Mouse (Mus musculus) splenic B cell, adult 2 months (primary cell): ENCODE results near the gene Olfr1436.
"Not testable (repeated sequence)": the region's sequence is repeated elsewhere in the genome, so short reads cannot be mapped to it uniquely, and the experiment has no call there.

Experiments
- DNase-seq: peaks from one replicate; pipeline ENCODE4 v3.0.0-alpha.2; 2011; ENCODE audit warnings: low read depth, low spot score
- H3K27me3 ChIP-seq: 2 replicates; pipeline ENCODE4 v1.6.1; 2012; ENCODE audit warnings: mild to moderate bottlenecking, low read length, moderate library complexity, mixed read lengths; ENCODE audit not compliant: control insufficient read depth, poor library complexity, insufficient read depth, severe bottlenecking
- H3K36me3 ChIP-seq: 2 replicates; pipeline ENCODE4 v1.6.1; 2012; ENCODE audit warnings: mild to moderate bottlenecking, low read length, moderate library complexity, mixed read lengths; ENCODE audit not compliant: control insufficient read depth, poor library complexity, insufficient read depth, severe bottlenecking

The Olfr1436 gene

DNA sequence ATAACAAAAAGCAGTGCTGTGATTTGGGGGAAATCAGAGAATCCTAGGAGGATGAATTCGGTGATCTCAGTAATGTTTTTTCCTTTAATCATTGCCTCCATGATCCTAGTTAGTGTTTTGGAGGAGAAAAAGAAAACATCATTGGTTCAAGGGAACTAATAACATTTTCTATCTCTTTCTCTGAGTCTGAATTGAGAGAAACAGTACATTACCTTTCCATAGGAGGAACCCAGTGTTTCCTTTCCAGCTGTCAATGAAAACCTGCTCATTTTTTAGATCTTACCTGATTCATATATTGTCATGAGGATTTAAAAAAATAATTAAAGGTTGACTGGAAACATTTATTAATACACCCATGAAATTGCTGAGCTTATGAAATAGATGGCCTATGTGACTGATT is at the start of gene Olfr1436:
Gene Olfr1436 (minus strand): TSS at position 101 of the 400 bp plus-strand sequence.
- H3K36me3 ChIP-seq, DNase-seq, H3K27me3 ChIP-seq: not testable (repeated sequence)

GRCm38 (mm10) chr19:12335810-12336209 is 36.9 kb upstream of the Olfr1436 start, which contains the start of gene Olfr1438-ps1:
Gene Olfr1438-ps1 (minus strand): TSS chr19:12335910.
- no peaks in the 10 kb centered on the region for H3K36me3 ChIP-seq
- DNase-seq: no peak
- no peaks in the 10 kb centered on the region for H3K27me3 ChIP-seq

GRCm38 (mm10) chr19:12325001-12325400 is 26.1 kb upstream of the Olfr1436 start, which contains the start of gene Olfr1437:
Gene Olfr1437 (minus strand): TSS chr19:12325101.
- H3K36me3 ChIP-seq: no peaks in the 10 kb centered on the region
- DNase-seq: no peak
- no peaks in the 10 kb centered on the region for H3K27me3 ChIP-seq

GRCm38 (mm10) chr19:12292979-12293378 is 6.0 kb downstream of the Olfr1436 start:
- Histone ChIP-seq H3K36me3 (no peaks in the 10 kb centered on the region), H3K27me3 (no peaks in the 10 kb centered on the region)
- DNase-seq: no peak

DNA sequence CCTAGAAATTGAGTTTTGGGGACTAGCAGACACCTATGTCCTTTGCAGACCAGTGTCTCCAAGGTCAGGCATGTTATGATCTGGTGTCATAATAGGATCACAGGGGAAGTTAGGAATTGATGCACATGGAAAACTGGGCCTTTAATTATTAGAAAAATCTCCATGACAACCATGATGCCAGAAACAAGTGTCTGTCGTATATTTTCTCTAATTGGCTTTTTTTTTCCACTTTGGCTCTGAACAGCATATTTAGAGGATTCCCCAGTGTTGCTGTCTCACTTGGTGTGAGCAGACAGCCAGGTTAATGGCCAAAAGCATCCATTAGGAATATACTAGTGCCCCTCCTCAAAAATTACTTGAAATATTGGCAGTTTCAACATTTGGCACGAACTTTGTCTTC is 19.4 kb downstream of the Olfr1436 start, which contains the start of gene Olfr1434:
Gene Olfr1434 (plus strand): TSS at position 301 of the 400 bp plus-strand sequence.
- no peaks in the 10 kb centered on the region for H3K27me3 ChIP-seq
- no peaks in the 10 kb centered on the region for H3K36me3 ChIP-seq
- no peak for DNase-seq

DNA sequence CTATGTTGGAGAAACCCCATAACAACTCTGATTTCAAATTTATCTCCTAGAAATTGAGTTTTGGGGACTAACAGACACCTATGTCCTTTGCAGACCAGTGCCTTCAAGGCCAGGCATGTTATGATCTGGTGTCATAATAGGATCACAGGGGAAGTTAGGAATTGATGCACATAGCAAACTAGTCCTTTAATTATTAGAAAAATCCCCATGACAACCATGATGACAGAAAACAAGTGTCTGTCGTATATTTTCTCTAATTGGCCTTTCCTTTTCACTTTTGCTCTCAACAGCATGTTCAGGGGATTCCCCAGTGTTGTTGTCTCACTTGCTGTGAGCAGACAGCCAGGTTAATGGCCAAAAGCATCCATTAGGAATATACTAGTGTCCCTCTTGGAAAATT is 38.2 kb downstream of the Olfr1436 start, which contains the start of gene Olfr235:
Gene Olfr235 (plus strand): TSS at position 301 of the 400 bp plus-strand sequence.
- Histone ChIP-seq H3K36me3 (no peaks in the 10 kb centered on the region), H3K27me3 (no peaks in the 10 kb centered on the region)
- no peak for DNase-seq
